Mouse (Mus musculus) testis, adult 2 months (tissue): ENCODE results near the gene Gdf1. TPM values are rescaled to one million over a fixed set of nuclear protein-coding genes. Genes with fewer than 3 reads are reported as not detected.

Experiments used
- H3K27ac ChIP-seq: fragments of 200-500 bp; 2 replicates; pipeline ENCODE4 v1.5.1; 2012; ENCODE audit warnings: low read depth, low read length; ENCODE audit not compliant: control insufficient read depth, insufficient read depth
- H3K27me3 ChIP-seq: fragments of 200-500 bp; 2 replicates; pipeline ENCODE4 v1.6.1; 2012; ENCODE audit warnings: mild to moderate bottlenecking, low read length, moderate library complexity; ENCODE audit not compliant: control insufficient read depth, insufficient read depth
- H3K36me3 ChIP-seq: fragments of 200-500 bp; 2 replicates; pipeline ENCODE4 v1.6.1; 2012; ENCODE audit warnings: mild to moderate bottlenecking, low read length; ENCODE audit not compliant: control insufficient read depth, insufficient read depth
- H3K4me1 ChIP-seq: fragments of 200-500 bp; 2 replicates; pipeline ENCODE4 v1.6.1; 2012; ENCODE audit warnings: low read length; ENCODE audit not compliant: control insufficient read depth, insufficient read depth
- H3K4me3 ChIP-seq: fragments of 200-500 bp; 2 replicates; pipeline ENCODE4 v1.5.1; 2012; ENCODE audit warnings: low read depth, mild to moderate bottlenecking, low read length, moderate library complexity, mixed read lengths; ENCODE audit not compliant: control insufficient read depth
- CTCF ChIP-seq: fragments of 200-500 bp; IDR thresholded peaks from 2 replicates; pipeline ENCODE4 v1.5.1; 2012; ENCODE audit warnings: low read depth, mild to moderate bottlenecking, inconsistent platforms, low read length, moderate library complexity; ENCODE audit not compliant: control insufficient read depth, insufficient read depth, insufficient replicate concordance
- POLR2A ChIP-seq: fragments of 200-500 bp; IDR thresholded peaks from 2 replicates; pipeline ENCODE4 v1.6.1; 2012; ENCODE audit warnings: low read depth, mild to moderate bottlenecking, inconsistent platforms, low read length, moderate library complexity; ENCODE audit not compliant: control insufficient read depth
- polyA plus RNA-seq: library from polyadenylated mRNA; depleted of rRNA; stranded (reverse); fragments of >200 nt; gene quantifications from 2 replicates; pipeline ENCODE4 v1.2.3, GENCODE M21; 2012

The Gdf1 gene
- polyA plus RNA-seq, 1 experiment: 0.20 TPM

- Histone ChIP-seq H3K36me3 (no peaks in the 10 kb centered on the region), H3K4me3 (no peak overlapping the region; the same call in 1 of the 2 replicates), H3K27ac (no peak overlapping the region), H3K27me3 (no peaks in the 10 kb centered on the region), H3K4me1 (peaks cover 19% of the 10 kb centered on the region)
- TF ChIP-seq CTCF (no peak), POLR2A (no peak)
These were observed 12.8 kb upstream of the Gdf1 start for GRCm38 (mm10) chr8:70316511-70317504.

- H3K27ac ChIP-seq: no peak overlapping the region
- H3K4me3 ChIP-seq: no peak overlapping the region
- peaks cover 19% of the 10 kb centered on the region for H3K4me1 ChIP-seq
- H3K36me3 ChIP-seq: no peaks in the 10 kb centered on the region
- no peak for TF ChIP-seq CTCF
- TF ChIP-seq POLR2A: no peak
- H3K27me3 ChIP-seq: no peaks in the 10 kb centered on the region
These were observed 11.7 kb upstream of the Gdf1 start for GRCm38 (mm10) chr8:70317872-70318271.

GRCm38 (mm10) chr8:70323716-70324115, 5.9 kb upstream of the Gdf1 start:
- H3K4me3 ChIP-seq: no peak overlapping the region
- no peak overlapping the region for H3K27ac ChIP-seq
- H3K4me1 ChIP-seq: peaks cover 7% of the 10 kb centered on the region
- no peaks in the 10 kb centered on the region for H3K36me3 ChIP-seq
- no peaks in the 10 kb centered on the region for H3K27me3 ChIP-seq
- no peak for TF ChIP-seq POLR2A
- TF ChIP-seq CTCF: 0 out of 2 replicates have a peak, but pooled peaks have one; percentile 1

GRCm38 (mm10) chr8:70327512-70327911, 2.1 kb upstream of the Gdf1 start:
- no peaks in the 10 kb centered on the region for H3K36me3 ChIP-seq
- H3K27me3 ChIP-seq: no peaks in the 10 kb centered on the region
- peaks cover 35% of the 10 kb centered on the region for H3K4me1 ChIP-seq
- no peak overlapping the region for H3K4me3 ChIP-seq
- H3K27ac ChIP-seq: no peak overlapping the region
- no peak for TF ChIP-seq CTCF
- TF ChIP-seq POLR2A: no peak

GRCm38 (mm10) chr8:70329835-70330740, 471 bp downstream of the Gdf1 start:
- no peak overlapping the region for H3K27ac ChIP-seq
- H3K4me3 ChIP-seq: peak overlapping the region; percentile 26; the same call in 1 of the 2 replicates
- H3K4me1 ChIP-seq: peaks cover 35% of the 10 kb centered on the region
- no peaks in the 10 kb centered on the region for H3K27me3 ChIP-seq
- peaks cover 2% of the 10 kb centered on the region for H3K36me3 ChIP-seq
- TF ChIP-seq CTCF (no peak; the same call in 1 of the 2 replicates), POLR2A (no peak)

- Histone ChIP-seq H3K27me3 (no peaks in the 10 kb centered on the region), H3K4me1 (peaks cover 35% of the 10 kb centered on the region), H3K36me3 (peaks cover 5% of the 10 kb centered on the region), H3K27ac (no peak overlapping the region), H3K4me3 (peak overlapping the region; percentile 30)
- TF ChIP-seq CTCF (no peak; the same call in 1 of the 2 replicates), POLR2A (no peak)
These were observed 1.2 kb downstream of the Gdf1 start for GRCm38 (mm10) chr8:70330741-70331364.
